Mouse (Mus musculus) forebrain, postnatal 0 days (tissue): Measurements from ENCODE around the gene Dvl2. TPM values are rescaled to one million over a fixed set of nuclear protein-coding genes. Genes with fewer than 3 reads are reported as not detected.
A peak's percentile ranks its signal among the peaks of the same experiment; 100 is the strongest.
"Not testable (repeated sequence)": the region's sequence is repeated elsewhere in the genome, so short reads cannot be mapped to it uniquely, and the experiment has no call there.

Experiments used
- ATAC-seq: fragments of 200-750 bp; cut with Nextera tagmentation; 2 replicates; pipeline ENCODE4 v1.8.0; 2017; ENCODE audit warnings: mild to moderate bottlenecking, moderate library complexity
- DNase-seq: peaks from one replicate; pipeline ENCODE4 v3.0.0-alpha.2; 2015
- H3K27ac ChIP-seq: fragments of 300-500 bp; sonication (generic); 2 replicates; pipeline ENCODE4 v1.5.1; 2014; ENCODE audit warnings: low read depth, mild to moderate bottlenecking, antibody characterized with exemption, low read length, moderate library complexity, mixed read lengths
- H3K27me3 ChIP-seq: fragments of 300-500 bp; sonication (generic); 2 replicates; pipeline ENCODE4 v1.6.1; 2014; ENCODE audit warnings: mild to moderate bottlenecking, low read length, mixed read lengths; ENCODE audit not compliant: insufficient read depth
- H3K36me3 ChIP-seq: fragments of 300-500 bp; sonication (generic); 2 replicates; pipeline ENCODE4 v1.6.1; 2014; ENCODE audit warnings: mild to moderate bottlenecking, moderate library complexity; ENCODE audit not compliant: insufficient read depth
- H3K4me1 ChIP-seq: fragments of 300-500 bp; sonication (generic); 2 replicates; pipeline ENCODE4 v1.6.1; 2014; ENCODE audit warnings: antibody characterized with exemption; ENCODE audit not compliant: insufficient read depth
- H3K4me2 ChIP-seq: fragments of 300-500 bp; sonication (generic); 2 replicates; pipeline ENCODE4 v1.6.1; 2014; ENCODE audit warnings: low read depth, mild to moderate bottlenecking, moderate library complexity
- H3K4me3 ChIP-seq: fragments of 300-500 bp; sonication (generic); 2 replicates; pipeline ENCODE4 v1.5.1; 2014; ENCODE audit warnings: low read depth, low read length, mixed read lengths
- H3K9ac ChIP-seq: fragments of 300-500 bp; sonication (generic); 2 replicates; pipeline ENCODE4 v1.6.1; 2014; ENCODE audit warnings: mild to moderate bottlenecking
- H3K9me3 ChIP-seq: fragments of 300-500 bp; sonication (generic); 2 replicates; pipeline ENCODE4 v1.6.1; 2016; ENCODE audit warnings: low read length
- CTCF ChIP-seq: sonication (generic); IDR thresholded peaks from 2 replicates; pipeline ENCODE4 v1.5.1; 2016; ENCODE audit warnings: antibody characterized with exemption, control low read depth, low read depth
- WGBS: fragments of 180-500 bp; shearing (Covaris S2); extraction: QIAGEN DNeasy Blood & Tissue Kit; methylation state at CpG from one replicate; pipeline ENCODE4 v1.1.7; 2014; 5-methylcytosine and 5-hydroxymethylcytosine counted together
- polyA plus RNA-seq: library from polyadenylated mRNA; unstranded; fragments of >200 nt; fragmentation: Nextera tagmentation; extraction: Ambion mirVana; gene quantifications from 2 replicates; pipeline ENCODE4 v1.2.1, GENCODE M21; 2015
- total RNA-seq: library from RNA; depleted of rRNA; stranded (reverse); fragments of >200 nt; gene quantifications from 2 replicates; pipeline ENCODE4 v1.2.3, GENCODE M21; 2014; rRNA removed

Gene Dvl2
- total RNA-seq: 31.9 and 43.9 TPM in 2 replicates
- polyA plus RNA-seq: 12.7 and 15.7 TPM in 2 replicates

DNA sequence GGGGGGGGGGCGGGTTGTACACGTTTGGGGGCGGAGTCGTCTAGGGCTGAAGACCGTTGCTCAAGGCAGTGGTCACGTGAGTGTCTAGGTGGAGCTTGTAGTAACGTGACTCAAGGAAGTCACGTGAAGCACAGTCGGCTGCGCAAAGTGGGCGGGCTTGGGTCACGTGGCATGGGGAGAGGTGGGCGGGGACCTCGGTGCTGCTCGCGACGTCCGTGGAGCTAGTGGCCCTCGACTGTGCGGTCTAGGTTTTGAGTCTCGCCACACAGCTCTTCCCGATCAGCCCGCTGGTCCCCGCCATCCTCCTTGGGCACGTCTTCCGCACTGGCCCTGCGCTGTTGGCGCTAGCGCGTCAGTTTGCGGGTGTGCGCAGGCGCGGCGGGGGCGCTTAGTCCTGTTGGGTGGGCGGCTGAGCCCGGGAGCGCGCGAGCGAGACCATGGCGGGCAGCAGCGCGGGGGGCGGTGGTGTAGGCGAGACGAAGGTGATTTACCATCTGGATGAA lies at the start of gene Dvl2:
Gene Dvl2 (plus strand): TSS at position 200 of the 503 bp plus-strand sequence.
- Histone ChIP-seq H3K4me3 (peak within 1 kb of the TSS; percentile 74), H3K27ac (peak within 1 kb of the TSS; percentile 97), H3K36me3 (peaks cover 27% of the 10 kb centered on the region), H3K27me3 (no peaks in the 10 kb centered on the region), H3K9ac (peak within 1 kb of the TSS; percentile 77), H3K4me1 (peaks cover 26% of the 10 kb centered on the region), H3K4me2 (peak within 1 kb of the TSS; percentile 74), H3K9me3 (no peaks in the 10 kb centered on the region)
- TF ChIP-seq CTCF: no peak; the same call in 1 of the 2 replicates
- DNase-seq: peak; percentile 97
- peak; percentile 81 for ATAC-seq
- under 1% methylated on average over 47 of the region's 48 CpGs for WGBS

DNA sequence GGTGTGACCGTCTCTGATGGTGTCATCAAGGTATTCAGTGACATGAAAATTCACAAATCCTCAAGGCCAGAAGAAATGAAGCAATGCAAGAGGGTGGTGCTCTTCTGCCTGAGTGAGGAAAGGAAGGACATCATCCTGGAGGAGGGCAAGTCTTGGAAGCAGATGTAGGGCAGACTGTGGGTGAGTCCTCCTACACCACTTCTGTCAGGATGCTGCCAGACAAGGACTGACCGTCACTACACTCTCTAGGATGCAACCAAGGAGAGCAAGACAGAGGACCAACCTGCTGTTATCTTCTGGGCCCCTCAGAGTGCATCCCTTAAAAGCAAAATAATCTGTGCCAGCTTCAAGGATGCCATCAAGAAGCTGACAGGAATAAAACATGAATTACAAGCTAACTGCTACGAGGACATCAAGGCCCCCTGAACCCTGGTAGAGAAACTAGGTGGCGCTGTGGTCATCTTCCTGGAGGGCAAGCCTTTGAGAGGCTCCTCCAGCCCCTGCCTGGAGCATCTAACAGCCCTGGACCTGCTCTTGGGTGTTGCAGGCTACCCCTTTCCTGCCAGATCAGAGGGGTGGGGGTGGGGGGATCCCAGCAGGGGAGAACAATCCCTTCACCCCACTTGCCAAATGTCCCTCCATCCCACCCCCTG lies 49.5 kb upstream of the Dvl2 start:
- H3K9ac ChIP-seq: no peak overlapping the region
- H3K4me3 ChIP-seq: no peak overlapping the region
- ATAC-seq: no peak

DNA sequence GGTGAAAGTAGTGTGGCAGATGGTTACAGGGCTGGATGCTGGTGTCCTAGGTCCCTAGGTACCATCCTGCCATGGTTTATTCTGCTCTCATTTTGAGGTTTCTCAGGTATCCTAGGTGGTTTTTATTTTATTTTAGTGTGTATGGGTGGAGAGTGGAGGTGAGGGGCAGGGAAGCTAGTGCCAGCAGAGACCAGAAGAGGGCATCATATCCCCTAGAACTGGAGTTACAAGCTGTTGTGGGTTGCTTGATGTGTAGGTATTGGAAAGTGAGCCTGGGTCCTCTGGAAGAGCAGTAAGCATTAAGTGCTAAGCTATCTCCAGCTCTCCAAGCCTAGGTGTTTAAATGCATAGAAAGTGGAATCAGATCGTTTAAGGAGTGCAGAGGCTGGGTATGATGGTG lies 48.1 kb upstream of the Dvl2 start:
- no peak for TF ChIP-seq CTCF
- H3K27ac ChIP-seq: no peak overlapping the region
- no peaks in the 10 kb centered on the region for H3K27me3 ChIP-seq
- 31% methylated on average over 1 of the region's 1 CpGs for WGBS
- DNase-seq (no peak), ATAC-seq (no peak)
- H3K9me3 ChIP-seq: no peaks in the 10 kb centered on the region
- no peaks in the 10 kb centered on the region for H3K36me3 ChIP-seq
- H3K4me3 ChIP-seq: no peak overlapping the region
- no peaks in the 10 kb centered on the region for H3K4me1 ChIP-seq
- no peak overlapping the region for H3K4me2 ChIP-seq
- no peak overlapping the region for H3K9ac ChIP-seq

More for the DNA sequence above, 49.5 kb upstream of the Dvl2 start:
- Histone ChIP-seq H3K27ac (no peak overlapping the region), H3K9me3 (no peaks in the 10 kb centered on the region), H3K27me3 (no peaks in the 10 kb centered on the region), H3K4me1 (no peaks in the 10 kb centered on the region), H3K4me2 (no peak overlapping the region), H3K36me3 (no peaks in the 10 kb centered on the region)
- DNase-seq: no peak
- no peak for TF ChIP-seq CTCF
- WGBS: 42% methylated on average over 4 of the region's 4 CpGs

DNA sequence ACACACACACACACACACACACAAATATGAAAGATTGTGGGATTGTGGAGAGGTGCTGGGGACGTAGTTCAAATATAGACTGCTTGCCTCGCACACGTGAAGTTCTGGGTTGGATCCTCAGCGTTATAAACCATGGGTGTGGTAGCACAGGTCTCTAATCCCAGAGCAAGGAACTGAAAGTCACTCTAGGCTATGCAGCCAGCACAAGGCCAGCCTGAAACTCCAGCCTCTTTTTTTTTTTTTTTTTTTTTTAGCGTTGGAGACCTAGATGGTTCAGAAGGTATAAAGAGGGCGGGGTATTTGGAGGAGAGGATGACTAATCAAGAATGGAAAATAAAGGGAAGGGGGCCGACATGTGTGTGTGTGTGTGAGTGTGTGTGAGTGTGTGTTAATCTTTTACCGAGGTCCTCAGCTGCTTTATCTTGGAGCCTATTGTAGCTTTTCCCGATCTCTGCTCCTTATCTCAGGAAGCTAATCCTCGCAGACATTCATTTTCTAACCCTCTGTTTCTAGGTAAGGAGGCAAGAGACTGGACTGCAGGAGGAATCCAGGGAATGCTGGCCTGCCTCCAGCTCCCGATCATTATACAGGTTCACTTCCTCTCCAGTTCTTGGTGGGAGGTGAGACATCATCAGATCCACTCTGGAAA lies 47.0 kb upstream of the Dvl2 start:
- Histone ChIP-seq H3K9me3 (no peaks in the 10 kb centered on the region), H3K4me3 (no peak overlapping the region), H3K9ac (no peak overlapping the region), H3K27me3 (no peaks in the 10 kb centered on the region), H3K27ac (no peak overlapping the region), H3K4me1 (no peaks in the 10 kb centered on the region), H3K36me3 (no peaks in the 10 kb centered on the region), H3K4me2 (no peak overlapping the region)
- no peak for ATAC-seq
- no peak for DNase-seq
- 66% methylated on average over 11 of the region's 11 CpGs for WGBS
- no peak for TF ChIP-seq CTCF

DNA sequence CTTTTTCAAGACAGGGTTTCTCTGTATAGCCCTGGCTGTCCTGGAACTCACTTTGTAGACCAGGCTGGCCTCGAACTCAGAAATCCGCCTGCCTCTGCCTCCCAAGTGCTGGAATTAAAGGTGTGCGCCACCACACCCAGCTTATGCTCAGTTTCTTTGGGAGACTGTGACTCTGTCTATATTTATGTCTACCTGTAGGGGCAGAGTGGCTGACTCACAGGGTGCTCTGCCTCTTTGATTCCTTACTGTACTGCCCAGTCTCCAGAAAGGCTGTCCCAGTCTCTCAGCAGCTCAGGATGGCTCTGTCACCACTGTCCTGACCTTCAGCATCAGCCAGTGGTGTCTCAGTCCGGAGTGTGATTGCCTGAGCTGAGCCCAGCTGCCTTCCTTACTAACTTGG lies 44.8 kb upstream of the Dvl2 start:
- not testable (repeated sequence) for H3K27ac ChIP-seq, H3K4me1 ChIP-seq, H3K4me2 ChIP-seq, H3K36me3 ChIP-seq, H3K4me3 ChIP-seq, H3K27me3 ChIP-seq, ATAC-seq, H3K9ac ChIP-seq, DNase-seq, H3K9me3 ChIP-seq
- WGBS: 60% methylated on average over 4 of the region's 4 CpGs

DNA sequence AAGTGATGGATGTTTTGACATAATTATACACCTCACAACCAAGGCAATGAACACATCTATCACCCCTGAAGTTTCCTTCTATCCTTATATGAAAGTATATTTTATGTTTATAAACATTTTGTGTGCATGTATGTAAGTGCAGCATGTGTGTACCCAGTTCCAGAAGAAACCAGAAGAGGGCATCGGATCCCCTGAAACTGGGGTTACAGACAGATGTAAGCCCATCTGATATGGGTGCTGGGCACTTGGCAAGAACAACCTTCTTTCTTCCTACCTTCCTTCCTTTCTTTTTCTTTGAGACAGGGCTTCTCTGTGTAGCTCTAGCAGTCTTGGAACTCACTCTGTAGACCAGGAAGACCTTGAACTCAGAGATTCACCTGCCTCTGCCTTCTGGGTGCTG lies 44.2 kb upstream of the Dvl2 start:
- Histone ChIP-seq H3K4me3 (no peak overlapping the region), H3K4me1 (no peaks in the 10 kb centered on the region), H3K9ac (no peak overlapping the region), H3K27me3 (0 out of 2 replicates have a peak, but pooled peaks cover 7% of the 10 kb centered on the region), H3K36me3 (no peaks in the 10 kb centered on the region), H3K4me2 (no peak overlapping the region), H3K9me3 (no peaks in the 10 kb centered on the region), H3K27ac (no peak overlapping the region)
- ATAC-seq: no peak
- TF ChIP-seq CTCF: no peak
- 65% methylated on average over 1 of the region's 1 CpGs for WGBS
- DNase-seq: no peak

DNA sequence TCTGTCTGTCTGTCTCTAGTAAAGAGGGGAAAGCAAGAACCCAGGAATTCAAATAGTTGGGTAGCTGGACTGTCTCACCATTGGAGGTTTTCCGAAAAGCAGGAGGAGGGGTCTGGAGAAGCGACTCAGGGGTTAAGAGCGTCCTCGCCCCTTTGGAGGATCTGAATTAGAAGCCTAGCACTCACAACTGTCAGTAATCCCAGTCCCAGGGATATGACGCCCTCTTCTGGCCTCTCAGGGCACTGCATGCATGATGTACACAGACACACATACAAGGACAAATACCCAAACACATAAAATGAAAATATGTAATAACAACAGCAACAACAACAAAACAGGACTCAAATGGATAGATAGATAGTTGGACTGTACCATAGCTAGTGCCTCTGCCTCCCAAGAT lies 39.8 kb upstream of the Dvl2 start:
- DNase-seq (no peak), ATAC-seq (no peak)
- Histone ChIP-seq H3K27me3 (peaks cover 30% of the 10 kb centered on the region), H3K9me3 (no peaks in the 10 kb centered on the region), H3K4me3 (no peak overlapping the region), H3K27ac (no peak overlapping the region), H3K4me2 (no peak overlapping the region), H3K9ac (no peak overlapping the region), H3K36me3 (no peaks in the 10 kb centered on the region), H3K4me1 (no peaks in the 10 kb centered on the region)
- peak; percentile 34; the same call in 1 of the 2 replicates for TF ChIP-seq CTCF
- 27% methylated on average over 5 of the region's 5 CpGs for WGBS
